Mouse (Mus musculus) small intestine, adult 2 months (tissue): ENCODE measurements around the gene Sfi1. TPM values are rescaled to one million over a fixed set of nuclear protein-coding genes. Genes with fewer than 3 reads are reported as not detected.
"Not testable (repeated sequence)": the region's sequence is repeated elsewhere in the genome, so short reads cannot be mapped to it uniquely, and the experiment has no call there.

Experiments
- H3K27ac ChIP-seq: fragments of 200-500 bp; 2 replicates; pipeline ENCODE4 v1.5.1; 2012; ENCODE audit warnings: low read depth, low read length, control low read depth, inconsistent platforms; ENCODE audit not compliant: insufficient read depth
- H3K27me3 ChIP-seq: fragments of 200-500 bp; 2 replicates; pipeline ENCODE4 v1.6.1; 2012; ENCODE audit warnings: mild to moderate bottlenecking, moderate library complexity, low read length, inconsistent platforms; ENCODE audit not compliant: control insufficient read depth, insufficient read depth
- H3K36me3 ChIP-seq: fragments of 200-500 bp; 2 replicates; pipeline ENCODE4 v1.6.1; 2012; ENCODE audit warnings: mild to moderate bottlenecking, low read length, control low read depth, inconsistent platforms; ENCODE audit not compliant: control insufficient read depth, insufficient read depth
- H3K4me1 ChIP-seq: fragments of 200-500 bp; 2 replicates; pipeline ENCODE4 v1.6.1; 2012; ENCODE audit warnings: low read length, inconsistent platforms, mixed read lengths; ENCODE audit not compliant: control insufficient read depth, insufficient read depth, insufficient read length
- H3K4me3 ChIP-seq: fragments of 200-500 bp; 2 replicates; pipeline ENCODE4 v1.5.1; 2012; ENCODE audit warnings: low read depth, mild to moderate bottlenecking, control low read depth, inconsistent platforms, low read length, moderate library complexity
- CTCF ChIP-seq: fragments of 200-500 bp; IDR thresholded peaks from 2 replicates; pipeline ENCODE4 v1.5.1; 2012; ENCODE audit warnings: low read depth, mild to moderate bottlenecking, control low read depth, inconsistent platforms, low read length, moderate library complexity, mixed read lengths; ENCODE audit not compliant: insufficient replicate concordance, insufficient read length; ENCODE audit errors: extremely low read depth
- POLR2A ChIP-seq: fragments of 200-500 bp; IDR thresholded peaks from 2 replicates; pipeline ENCODE4 v1.6.1; 2012; ENCODE audit warnings: low read depth, mild to moderate bottlenecking, control low read depth, inconsistent platforms, low read length, moderate library complexity
- WGBS: fragments of 180-500 bp; shearing (Covaris S2); methylation state at CpG from one replicate; pipeline ENCODE4 v1.1.7; 2018; 5-methylcytosine and 5-hydroxymethylcytosine counted together
- polyA plus RNA-seq: library from polyadenylated mRNA; depleted of rRNA; stranded (reverse); fragments of >200 nt; gene quantifications from 2 replicates; pipeline ENCODE4 v1.2.3, GENCODE M21; 2012; rRNA removed

Sfi1 gene
- polyA plus RNA-seq, 1 experiment = 21.2 TPM

DNA sequence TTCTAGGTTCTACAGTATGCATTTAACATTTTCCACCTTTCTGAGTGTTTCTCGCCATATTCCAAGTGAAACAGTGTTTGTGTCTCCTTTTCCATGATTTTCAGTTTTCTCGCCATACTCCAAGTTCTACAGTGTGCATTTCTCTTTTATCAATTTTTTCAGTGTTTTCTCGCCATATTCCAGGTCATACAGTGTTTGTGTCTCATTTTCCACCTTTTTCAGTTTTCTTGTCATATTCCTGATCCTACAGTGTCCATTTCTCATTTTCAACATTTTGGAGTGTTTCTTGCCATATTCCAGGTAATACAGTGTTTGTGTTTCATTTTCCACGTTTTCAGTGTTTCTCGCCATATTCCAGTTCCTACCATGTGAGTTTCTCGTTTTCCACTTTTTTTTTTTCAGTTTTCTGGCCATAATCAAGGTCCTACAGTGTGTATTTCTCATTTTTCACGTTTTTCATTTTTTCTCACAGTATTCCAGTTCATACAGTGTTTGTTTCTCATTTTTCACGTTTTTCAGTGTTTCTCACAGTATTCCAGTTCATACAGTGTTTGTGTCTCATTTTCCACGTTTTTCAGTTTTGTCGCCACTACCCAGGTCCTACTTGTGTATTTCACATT, 91.3 kb downstream of the Sfi1 start:
- Histone ChIP-seq H3K4me1 (no peaks in the 10 kb centered on the region), H3K36me3 (no peaks in the 10 kb centered on the region), H3K4me3 (no peak overlapping the region), H3K27ac (no peak overlapping the region), H3K27me3 (no peaks in the 10 kb centered on the region)
- no peak for TF ChIP-seq POLR2A
- TF ChIP-seq CTCF = no peak
- 71% methylated on average over 10 of the region's 10 CpGs for WGBS

GRCm38 (mm10) chr11:3101072-3101874, 92.0 kb downstream of the Sfi1 start:
- no peak overlapping the region for H3K27ac ChIP-seq
- H3K4me1 ChIP-seq = no peaks in the 10 kb centered on the region
- H3K4me3 ChIP-seq = no peak overlapping the region
- no peaks in the 10 kb centered on the region for H3K27me3 ChIP-seq
- no peak for TF ChIP-seq POLR2A
- no peak for TF ChIP-seq CTCF
- H3K36me3 ChIP-seq = no peaks in the 10 kb centered on the region
- 75% methylated on average over 25 of the region's 25 CpGs for WGBS

GRCm38 (mm10) chr11:3100066-3100645, 93.1 kb downstream of the Sfi1 start:
- H3K4me3 ChIP-seq, H3K27me3 ChIP-seq, H3K36me3 ChIP-seq, H3K27ac ChIP-seq, H3K4me1 ChIP-seq: not testable (repeated sequence)
- WGBS = 74% methylated on average over 12 of the region's 12 CpGs

Other genes with a start within 250 kb of the Sfi1 start
- 19.4 and 33.4 TPM in 2 replicates for gene Eif4enif1, start 8.9 kb upstream of the Sfi1 start, polyA plus RNA-seq
- 4.7 and 9.6 TPM in 2 replicates for gene Drg1, start 73.0 kb upstream of the Sfi1 start, polyA plus RNA-seq
- 7.8 and 15.1 TPM in 2 replicates for gene Patz1, start 95.4 kb upstream of the Sfi1 start, polyA plus RNA-seq
- gene Pik3ip1, start 136.9 kb upstream of the Sfi1 start, polyA plus RNA-seq = 6.4 and 11.0 TPM in 2 replicates
- gene Limk2, start 215.7 kb upstream of the Sfi1 start, polyA plus RNA-seq = 40.1 and 70.5 TPM in 2 replicates